Comparison of ENCODE assay signal across 7 mouse cellular contexts in genomic region chr7:4119344-4119902, GRCm38 (mm10). TPM values are rescaled to one million over a fixed set of nuclear protein-coding genes. Genes with fewer than 3 reads are reported as not detected.
DNase-seq lines count a peak whose midpoint lies in the region; ATAC-seq and TF ChIP-seq lines count a peak whose summit lies in the region.

Ttyh1 (plus strand) TSS chr7:4119408.

- ATAC-seq in limb, embryonic 14.5 days (ENCODE audit: low FRiP score, low read depth), result no peak

- H3K9ac ChIP-seq in limb, embryonic 14.5 days (ENCODE audit: low read depth, low read length, severe bottlenecking), result peak within 1 kb of the TSS; percentile 40; the same call in 1 of the 2 replicates

- no peak within 1 kb of the TSS for H3K27ac ChIP-seq in limb, embryonic 14.5 days (replicated peaks; ENCODE audit: low read depth, low read length)

- H3K4me3 ChIP-seq in limb, embryonic 14.5 days (replicated peaks; ENCODE audit: low read length), result peak within 1 kb of the TSS; percentile 35

- H3K4me2 ChIP-seq in limb, embryonic 14.5 days (replicated peaks; ENCODE audit: low read depth, low read length, severe bottlenecking), result peak within 1 kb of the TSS; percentile 61

- no peaks in the 10 kb centered on the region for H3K9me3 ChIP-seq in limb, embryonic 14.5 days (ENCODE audit: control insufficient read depth, low read length)

- DNase-seq in CD4-positive helper T cell, adult 2 months (ENCODE audit: low read depth, low spot score), result peak; percentile 52
- peak; percentile 62 for DNase-seq in ES-CJ7 (ENCODE audit: low read depth, low spot score)
- peak; percentile 61 for DNase-seq in embryo, embryonic 9.5 days (ENCODE audit: extremely low spot score)
- peak; percentile 57 for DNase-seq in induced T-regulatory cell, adult 2 months (ENCODE audit: low read depth)
- no peak for DNase-seq in limb, embryonic 14.5 days (ENCODE audit: low spot score)
- peak; percentile 81 for DNase-seq in retina, embryonic 14.5 days (ENCODE audit: low spot score)
- DNase-seq in T-cell, adult 2 months (ENCODE audit: low spot score), result no peak

- H3K27me3 ChIP-seq in limb, embryonic 14.5 days (ENCODE audit: control insufficient read depth, insufficient read depth, low read length), result peaks cover 24% of the 10 kb centered on the region

- H3K36me3 ChIP-seq in limb, embryonic 14.5 days (ENCODE audit: control insufficient read depth, insufficient read depth, low read length), result no peaks in the 10 kb centered on the region

- TF ChIP-seq POLR2A in limb, embryonic 14.5 days (IDR thresholded peaks at IDR 0.05; ENCODE audit: borderline replicate concordance, extremely low read depth, insufficient read depth, insufficient read length), result no peak

- whole genome bisulfite sequencing in limb, embryonic 14.5 days, result 1% methylated on average over 29 of the region's 37 CpGs

- 0 out of 2 replicates have a peak, but pooled peaks cover 5% of the 10 kb centered on the region for H3K4me1 ChIP-seq in limb, embryonic 14.5 days (ENCODE audit: control insufficient read depth, insufficient read depth, low read length)

RNA-seq across cellular contexts. Expression of gene Ttyh1, which starts in this region (rescaled TPM):
- 4.4 and 4.8 TPM in 2 replicates for polyA plus RNA-seq in limb, embryonic 14.5 days (2012; rRNA removed)
- polyA plus RNA-seq in limb, embryonic 14.5 days (2014; fragmentation: Nextera tagmentation; extraction: Ambion mirVana), result 1.9 and 2.6 TPM in 2 replicates

Comparison
In these comparisons a context has a peak if more than half of its experiments do, and no peak if none do; other contexts are left out.
1. DNase-seq: peak in CD4-positive helper T cell, adult 2 months (single experiment), ES-CJ7 (single experiment), embryo, embryonic 9.5 days (single experiment), induced T-regulatory cell, adult 2 months (single experiment) and retina, embryonic 14.5 days (single experiment); none in limb, embryonic 14.5 days (single experiment) and T-cell, adult 2 months (single experiment).